Mouse (Mus musculus) hindbrain, postnatal 0 days (tissue): ENCODE results near the gene Gas2l2. TPM values are rescaled to one million over a fixed set of nuclear protein-coding genes. Genes with fewer than 3 reads are reported as not detected.
A peak's percentile ranks its signal among the peaks of the same experiment; 100 is the strongest.

ENCODE experiments used
- ATAC-seq: fragments of 200-750 bp; cut with Nextera tagmentation; 2 replicates; pipeline ENCODE4 v1.8.0; 2017; ENCODE audit warnings: mild to moderate bottlenecking, moderate TSS enrichment, moderate library complexity
- DNase-seq: peaks from one replicate; pipeline ENCODE4 v3.0.0-alpha.2; 2015; ENCODE audit warnings: low spot score
- H3K27ac ChIP-seq: fragments of 300-500 bp; sonication (generic); 2 replicates; pipeline ENCODE4 v1.5.1; 2014; ENCODE audit warnings: mild to moderate bottlenecking
- H3K27me3 ChIP-seq: fragments of 300-500 bp; sonication (generic); 2 replicates; pipeline ENCODE4 v1.6.1; 2014; ENCODE audit warnings: low read length, mixed read lengths; ENCODE audit not compliant: insufficient read depth
- H3K36me3 ChIP-seq: fragments of 300-500 bp; sonication (generic); 2 replicates; pipeline ENCODE4 v1.6.1; 2014; ENCODE audit warnings: low read length, mixed read lengths; ENCODE audit not compliant: insufficient read depth
- H3K4me1 ChIP-seq: fragments of 300-500 bp; sonication (generic); 2 replicates; pipeline ENCODE4 v1.6.1; 2014; ENCODE audit warnings: antibody characterized with exemption, low read length, mixed read lengths; ENCODE audit not compliant: insufficient read depth
- H3K4me2 ChIP-seq: fragments of 300-500 bp; sonication (generic); 2 replicates; pipeline ENCODE4 v1.6.1; 2014; ENCODE audit warnings: low read depth, mild to moderate bottlenecking, low read length, moderate library complexity, mixed read lengths
- H3K4me3 ChIP-seq: fragments of 300-500 bp; sonication (generic); 2 replicates; pipeline ENCODE4 v1.5.1; 2014; ENCODE audit warnings: low read length
- H3K9ac ChIP-seq: fragments of 300-500 bp; sonication (generic); replicated peaks from 2 replicates; pipeline ENCODE4 v1.6.1; 2014; ENCODE audit warnings: mild to moderate bottlenecking, low read length, moderate library complexity, mixed read lengths
- H3K9me3 ChIP-seq: fragments of 300-500 bp; sonication (generic); 2 replicates; pipeline ENCODE4 v1.6.1; 2016; ENCODE audit warnings: low read length, mixed read lengths
- CTCF ChIP-seq: IDR thresholded peaks from 2 replicates; pipeline ENCODE4 v1.5.1; 2016; ENCODE audit warnings: antibody characterized with exemption, control low read depth, low read depth
- WGBS: fragments of 180-500 bp; shearing (Covaris S2); extraction: QIAGEN DNeasy Blood & Tissue Kit; methylation state at CpG from one replicate; pipeline ENCODE4 v1.1.7; 2014; 5-methylcytosine and 5-hydroxymethylcytosine counted together
- polyA plus RNA-seq: library from polyadenylated mRNA; unstranded; fragments of >200 nt; fragmentation: Nextera tagmentation; extraction: Ambion mirVana; gene quantifications from 2 replicates; pipeline ENCODE4 v1.2.1, GENCODE M21; 2015
- total RNA-seq: library from RNA; depleted of rRNA; stranded (reverse); fragments of >200 nt; gene quantifications from 2 replicates; pipeline ENCODE4 v1.2.3, GENCODE M21; 2014; rRNA removed

Gene Gas2l2
- 0.14 and 1.0 TPM in 2 replicates for total RNA-seq
- polyA plus RNA-seq: 0.69 and 1.4 TPM in 2 replicates

- no peaks in the 10 kb centered on the region for H3K36me3 ChIP-seq
- H3K27ac ChIP-seq: no peak within 1 kb of the TSS
- DNase-seq (no peak), ATAC-seq (no peak)
- no peaks in the 10 kb centered on the region for H3K27me3 ChIP-seq
- H3K4me2 ChIP-seq: 0 out of 2 replicates have a peak within 1 kb of the TSS, but pooled peaks have one; percentile 4
- no peak for TF ChIP-seq CTCF
- H3K9me3 ChIP-seq: no peaks in the 10 kb centered on the region
- 43% methylated on average over 5 of the region's 5 CpGs for WGBS
- no peaks in the 10 kb centered on the region for H3K4me1 ChIP-seq
- no peak within 1 kb of the TSS for H3K4me3 ChIP-seq
- H3K9ac ChIP-seq: 0 out of 2 replicates have a peak within 1 kb of the TSS, but pooled peaks have one; percentile 9
Observed at GRCm38 (mm10) chr11:83429355-83429754, at the start of gene Gas2l2. TSS of gene Gas2l2 (minus strand) at chr11:83429455.

- H3K27ac ChIP-seq: peak overlapping the region; percentile 96
- peak; percentile 78 for DNase-seq
- H3K4me3 ChIP-seq: peak overlapping the region; percentile 98
- H3K27me3 ChIP-seq: no peaks in the 10 kb centered on the region
- H3K36me3 ChIP-seq: no peaks in the 10 kb centered on the region; the same call in 1 of the 2 replicates
- peaks cover 8% of the 10 kb centered on the region; the same call in 1 of the 2 replicates for H3K4me1 ChIP-seq
- no peak for TF ChIP-seq CTCF
- peak overlapping the region; percentile 87 for H3K4me2 ChIP-seq
- under 1% methylated on average over 42 of the region's 52 CpGs for WGBS
- H3K9me3 ChIP-seq: no peaks in the 10 kb centered on the region
- ATAC-seq: peak; percentile 90
- H3K9ac ChIP-seq: peak overlapping the region; percentile 81
Observed at GRCm38 (mm10) chr11:83473235-83474016, 44.2 kb upstream of the Gas2l2 start.

GRCm38 (mm10) chr11:83472324-83473234, 43.3 kb upstream of the Gas2l2 start, which contains the start of gene Taf15:
TSS of gene Taf15 (plus strand) at chr11:83473086.
- peak; percentile 99 for ATAC-seq
- H3K4me2 ChIP-seq: peak within 1 kb of the TSS; percentile 87
- H3K9me3 ChIP-seq: no peaks in the 10 kb centered on the region
- peak within 1 kb of the TSS; percentile 81 for H3K9ac ChIP-seq
- no peaks in the 10 kb centered on the region; the same call in 1 of the 2 replicates for H3K36me3 ChIP-seq
- H3K4me3 ChIP-seq: peak within 1 kb of the TSS; percentile 98
- H3K4me1 ChIP-seq: peaks cover 8% of the 10 kb centered on the region; the same call in 1 of the 2 replicates
- DNase-seq: peak; percentile 99
- under 1% methylated on average over 65 of the region's 66 CpGs for WGBS
- H3K27me3 ChIP-seq: no peaks in the 10 kb centered on the region
- TF ChIP-seq CTCF: peak; percentile 79
- peak within 1 kb of the TSS; percentile 96 for H3K27ac ChIP-seq

- no peaks in the 10 kb centered on the region for H3K27me3 ChIP-seq
- DNase-seq (no peak), ATAC-seq (no peak)
- H3K9ac ChIP-seq: no peak overlapping the region; the same call in 1 of the 2 replicates
- TF ChIP-seq CTCF: no peak
- H3K4me2 ChIP-seq: peak overlapping the region; percentile 58
- no peaks in the 10 kb centered on the region for H3K9me3 ChIP-seq
- WGBS: 94% methylated on average over 2 of the region's 2 CpGs
- H3K36me3 ChIP-seq: no peaks in the 10 kb centered on the region; the same call in 1 of the 2 replicates
- H3K4me1 ChIP-seq: peaks cover 13% of the 10 kb centered on the region; the same call in 1 of the 2 replicates
- H3K27ac ChIP-seq: no peak overlapping the region
- H3K4me3 ChIP-seq: peak overlapping the region; percentile 98; the same call in 1 of the 2 replicates
Observed at GRCm38 (mm10) chr11:83471766-83472165, 42.5 kb upstream of the Gas2l2 start.

GRCm38 (mm10) chr11:83468765-83469164, 39.5 kb upstream of the Gas2l2 start:
- WGBS: 95% methylated on average over 3 of the region's 3 CpGs
- no peak for DNase-seq

GRCm38 (mm10) chr11:83467120-83467652, 37.9 kb upstream of the Gas2l2 start:
- Histone ChIP-seq H3K9ac (no peak overlapping the region), H3K27ac (peak overlapping the region; percentile 76)

More at GRCm38 (mm10) chr11:83468765-83469164, 39.5 kb upstream of the Gas2l2 start:
- Histone ChIP-seq H3K4me1 (peaks cover 16% of the 10 kb centered on the region), H3K4me3 (no peak overlapping the region), H3K9ac (no peak overlapping the region), H3K9me3 (no peaks in the 10 kb centered on the region), H3K36me3 (no peaks in the 10 kb centered on the region), H3K27ac (no peak overlapping the region), H3K4me2 (no peak overlapping the region), H3K27me3 (no peaks in the 10 kb centered on the region)
- ATAC-seq: no peak
- TF ChIP-seq CTCF: no peak

More at GRCm38 (mm10) chr11:83467120-83467652, 37.9 kb upstream of the Gas2l2 start:
- Histone ChIP-seq H3K27me3 (no peaks in the 10 kb centered on the region), H3K4me3 (no peak overlapping the region), H3K4me2 (no peak overlapping the region), H3K36me3 (no peaks in the 10 kb centered on the region), H3K9me3 (no peaks in the 10 kb centered on the region), H3K4me1 (peaks cover 27% of the 10 kb centered on the region)
- TF ChIP-seq CTCF: no peak
- DNase-seq (peak; percentile 81), ATAC-seq (peak; percentile 53)
- 35% methylated on average over 11 of the region's 11 CpGs for WGBS
